ENCODE assay signal across 9 mouse cellular contexts in the genomic region with DNA sequence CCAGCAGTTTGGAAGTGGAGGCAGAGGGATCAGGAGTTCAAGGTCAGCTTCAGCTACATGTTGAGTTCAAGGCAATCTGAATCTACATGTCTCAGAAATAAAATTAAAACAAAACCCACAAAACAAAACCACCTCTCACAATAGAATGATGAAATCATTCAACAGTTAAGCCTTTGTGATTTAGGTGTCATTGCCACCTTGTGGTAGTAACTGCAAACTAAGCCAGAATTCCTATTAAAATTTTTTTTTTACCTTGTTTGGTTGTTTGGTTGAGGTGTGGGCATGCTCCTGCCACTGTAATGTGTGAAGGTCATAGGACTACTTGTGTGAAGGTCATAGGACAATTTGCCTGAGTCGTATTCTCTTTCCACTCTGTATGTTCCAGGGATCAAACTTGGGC. TPM values are rescaled to one million over a fixed set of nuclear protein-coding genes. Genes with fewer than 3 reads are reported as not detected.
DNase-seq lines count a peak whose midpoint lies in the region; TF ChIP-seq lines count a peak whose summit lies in the region.
"Had no signal": no experiment of that assay in that cellular context is flagged by ENCODE, and none has a peak within 500 bp of the region (broad histone marks: within the 10 kb centered on the region; RNA-seq: fewer than 3 reads in every experiment).

No protein-coding gene starts in this region.

- H3K4me1 ChIP-seq in cerebellum, adult 2 months (ENCODE audit: control insufficient read depth, insufficient read depth, low read length): no peaks in the 10 kb centered on the region; the same call in 1 of the 2 replicates

- no peaks in the 10 kb centered on the region for H3K27me3 ChIP-seq in cerebellum, adult 2 months (ENCODE audit: control insufficient read depth, insufficient read depth, low read length)

- no peak overlapping the region for H3K4me3 ChIP-seq in cerebellum, adult 2 months (replicated peaks; ENCODE audit: insufficient read depth, low read depth, low read length)
- H3K4me3 ChIP-seq in layer of hippocampus, adult 2 months: no peak overlapping the region

- no peak overlapping the region for H3K27ac ChIP-seq in cerebellum, adult 2 months (ENCODE audit: insufficient read depth, low read length)
- H3K27ac ChIP-seq in layer of hippocampus, adult 2 months: no peak overlapping the region

- TF ChIP-seq CTCF in cerebellum, adult 2 months (IDR thresholded peaks at IDR 0.05; ENCODE audit: borderline replicate concordance, insufficient read depth, low read depth, low read length): peak; percentile 26; the same call in 1 of the 2 replicates
- TF ChIP-seq CTCF in layer of hippocampus, adult 2 months (conservative IDR thresholded peaks at IDR 0.05): peak; percentile 89

- DNase-seq in cerebellum, adult 2 months: peak in 1 of 2 experiments; percentile 8
- no peak for DNase-seq in cerebellum, adult 8-10 months
- DNase-seq in layer of hippocampus, adult 2 months (ENCODE audit: low spot score in 2 of 2): no peak
- DNase-seq in layer of hippocampus, adult 8-10 months (ENCODE audit: low spot score in 2 of 2): no peak
- peak; percentile 49 for DNase-seq in brain, adult 2 months (ENCODE audit: low read depth, low spot score)
- DNase-seq in natural killer cell, adult 2 months (ENCODE audit: low spot score in 2 of 2): peak; percentile 19 to 37
- DNase-seq in spleen, postnatal 14 days (ENCODE audit: low spot score in 2 of 2): no peak
- no peak for DNase-seq in cerebellum, postnatal 4 days (ENCODE audit: low spot score in 2 of 2)

- TF ChIP-seq POLR2A in cerebellum, adult 2 months (IDR thresholded peaks at IDR 0.05; ENCODE audit: borderline replicate concordance, insufficient read depth, low read length): no peak

- WGBS in cerebellum, adult 2 months: 61% methylated on average over 1 of the region's 1 CpGs

RNA-seq across cellular contexts. Expression of a gene that starts 13.6 kb away (rescaled TPM):
- polyA plus RNA-seq in cerebellum, adult 2 months (2012; rRNA removed): 0.57 TPM in 1 of 2 replicates, not detected in the other
- not detected for total RNA-seq in layer of hippocampus, adult 2 months (2021)
- not detected for total RNA-seq in layer of hippocampus, adult 8-10 months (2022)
- total RNA-seq: left cerebral cortex, postnatal 14 days had no signal

RNA-seq across cellular contexts. Expression of a gene that starts 41.8 kb away (rescaled TPM):
- 143 and 159 TPM in 2 replicates for polyA plus RNA-seq in cerebellum, adult 2 months (2012; rRNA removed)
- 100 to 1,000 TPM; 149 to 151 TPM for total RNA-seq in layer of hippocampus, adult 2 months (2021)
- 100 to 1,000 TPM; 134 to 161 (median 142) TPM for total RNA-seq in layer of hippocampus, adult 8-10 months (2022)

RNA-seq across cellular contexts. Expression of a gene that starts 41.9 kb away (rescaled TPM):
- polyA plus RNA-seq in cerebellum, adult 2 months (2012; rRNA removed): 118 and 125 TPM in 2 replicates
- 10 to 100 TPM; 81.5 to 84.7 TPM for total RNA-seq in layer of hippocampus, adult 2 months (2021)
- 10 to 100 TPM; 67.5 to 80.0 (median 74.2) TPM for total RNA-seq in layer of hippocampus, adult 8-10 months (2022)

RNA-seq across cellular contexts. Expression of a gene that starts 52.5 kb away (rescaled TPM):
- polyA plus RNA-seq in cerebellum, adult 2 months (2012; rRNA removed): 3.2 and 3.5 TPM in 2 replicates
- 10 to 100 TPM in 1 of 2 experiments, 1 to 10 TPM in 1; 8.5 to 10.8 TPM for total RNA-seq in layer of hippocampus, adult 2 months (2021)
- total RNA-seq in layer of hippocampus, adult 8-10 months (2022): 10 to 100 TPM in 2 of 4 experiments, 1 to 10 TPM in 2; 6.7 to 13.0 (median 9.0) TPM

Comparison
In these comparisons a context has a peak if more than half of its experiments do, and no peak if none do; other contexts are left out.
1. DNase-seq: peak in brain, adult 2 months (single experiment) and natural killer cell, adult 2 months (2 of 2); none in cerebellum, adult 8-10 months (single experiment), layer of hippocampus, adult 2 months (0 of 2), layer of hippocampus, adult 8-10 months (0 of 2), spleen, postnatal 14 days (0 of 2) and cerebellum, postnatal 4 days (0 of 2).